Mouse (Mus musculus) lung, postnatal 0 days (tissue): ENCODE measurements around the gene Arhgef38.

Experiments
- CTCF ChIP-seq: IDR thresholded peaks from 2 replicates; pipeline ENCODE4 v1.5.1; 2016; ENCODE audit warnings: antibody characterized with exemption, mild to moderate bottlenecking
- EP300 ChIP-seq: IDR thresholded peaks from 2 replicates; pipeline ENCODE4 v1.6.1; 2016; ENCODE audit warnings: antibody characterized with exemption, mild to moderate bottlenecking, control low read depth

DNA sequence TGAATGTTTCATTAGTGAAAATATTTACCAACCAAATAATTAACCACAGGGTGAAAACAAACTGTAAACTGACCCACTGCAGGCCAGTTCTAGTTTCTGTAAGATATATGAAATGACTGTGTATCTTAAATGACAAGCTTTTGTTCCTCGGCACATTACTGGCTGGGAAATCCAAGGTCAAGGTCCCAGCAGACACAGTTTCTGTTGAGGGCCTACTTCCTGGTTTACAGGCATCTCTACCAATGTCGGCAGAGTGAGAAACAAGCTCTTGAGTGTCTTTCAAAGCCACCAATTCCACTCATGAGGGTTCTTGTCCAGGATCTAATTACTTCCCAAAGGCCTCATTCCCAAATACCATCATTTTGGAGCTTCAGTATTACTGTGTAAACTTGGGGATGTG, 4.3 kb downstream of the Arhgef38 start:
- TF ChIP-seq CTCF (no peak), EP300 (no peak)
